Mouse (Mus musculus) heart, postnatal 0 days (tissue): ENCODE measurements at regions not wholly inside any gene's neighbourhood (a gene's known extent, or its start where the extent isn't known, plus 50 kb on each side); places are given as distances from the start of the nearest gene placed in this dataset.

ENCODE experiments used
- CTCF ChIP-seq: IDR thresholded peaks from 2 replicates; pipeline ENCODE4 v1.5.1; 2016; ENCODE audit warnings: antibody characterized with exemption, control low read depth, low read depth
- EP300 ChIP-seq: IDR thresholded peaks from 2 replicates; pipeline ENCODE4 v1.6.1; 2016; ENCODE audit warnings: antibody characterized with exemption, low read depth

GRCm38 (mm10) chr6:50817430-50817829, 163.2 kb upstream of the Npvf start:
- TF ChIP-seq CTCF (no peak), EP300 (no peak)
